Mouse (Mus musculus): ENCODE data around the gene Gprc5d.

Gprc5d gene

GRCm38 (mm10) chr6:135135735-135136134, 17.7 kb upstream of the Gprc5d start:
- no peak for DNase-seq (ENCODE audit: low spot score)

- DNase-seq (ENCODE audit: low spot score): no peak
Observed at GRCm38 (mm10) chr6:135133486-135133885, 15.4 kb upstream of the Gprc5d start.

GRCm38 (mm10) chr6:135133086-135133485, 15.0 kb upstream of the Gprc5d start:
- DNase-seq (ENCODE audit: low spot score): no peak

- no peak for DNase-seq (ENCODE audit: low spot score)
Observed at GRCm38 (mm10) chr6:135124755-135125380, 6.8 kb upstream of the Gprc5d start.

DNA sequence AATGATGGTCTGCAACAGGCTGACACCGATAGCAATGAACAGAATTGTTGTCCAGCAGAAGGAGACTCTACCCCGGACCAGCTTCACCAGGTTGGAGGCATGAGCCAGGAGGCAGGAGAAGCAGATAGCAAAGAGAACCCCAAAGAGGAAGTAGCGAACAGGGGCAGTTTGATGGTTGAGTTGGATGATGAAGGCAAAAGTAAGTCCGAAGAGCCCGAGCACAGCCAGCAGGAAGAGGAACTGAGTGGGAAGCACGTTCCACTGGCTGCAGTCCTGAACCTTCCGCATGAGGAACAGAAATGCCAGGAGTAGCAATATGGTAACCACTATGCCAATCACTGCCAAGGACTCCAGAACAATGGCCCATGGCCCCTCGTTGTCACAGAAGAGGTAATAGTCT, 1.6 kb downstream of the Gprc5d start:
- DNase-seq (ENCODE audit: low spot score): no peak

GRCm38 (mm10) chr6:135113114-135113436, 5.0 kb downstream of the Gprc5d start:
- DNase-seq (ENCODE audit: low spot score): no peak

DNA sequence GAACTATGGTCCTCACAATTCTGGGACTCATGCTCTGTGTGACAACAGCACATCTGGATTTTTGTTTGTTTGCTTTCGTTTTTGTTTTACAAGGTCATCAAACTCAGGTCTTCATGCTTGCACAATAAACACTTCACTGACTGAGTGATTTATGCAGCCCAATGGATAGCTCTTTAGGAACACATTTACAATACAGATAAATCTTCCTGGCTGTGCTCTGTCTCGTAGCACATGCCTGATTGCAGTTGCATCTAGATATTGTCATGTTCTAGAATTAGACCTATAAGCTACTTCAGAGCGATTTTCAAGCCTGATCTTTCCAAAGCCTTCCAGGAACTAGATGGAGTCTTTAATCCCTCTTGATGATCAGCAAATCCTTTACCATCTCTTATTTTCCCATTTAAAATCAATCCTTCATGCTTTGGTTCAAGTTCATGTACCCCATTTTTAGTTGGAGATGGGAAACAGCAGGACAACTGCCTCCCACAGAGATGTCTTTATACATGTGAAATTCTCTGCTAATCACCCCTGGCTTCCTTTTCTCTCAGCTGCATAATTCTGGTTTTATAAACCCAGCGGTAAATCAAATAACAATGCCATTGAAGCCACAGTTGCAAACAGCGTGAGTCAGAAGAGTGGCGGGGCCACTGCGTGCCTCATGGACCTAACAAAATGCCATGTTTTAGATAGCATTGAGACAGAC, 5.5 kb downstream of the Gprc5d start:
- no peak for DNase-seq (ENCODE audit: low spot score)

DNA sequence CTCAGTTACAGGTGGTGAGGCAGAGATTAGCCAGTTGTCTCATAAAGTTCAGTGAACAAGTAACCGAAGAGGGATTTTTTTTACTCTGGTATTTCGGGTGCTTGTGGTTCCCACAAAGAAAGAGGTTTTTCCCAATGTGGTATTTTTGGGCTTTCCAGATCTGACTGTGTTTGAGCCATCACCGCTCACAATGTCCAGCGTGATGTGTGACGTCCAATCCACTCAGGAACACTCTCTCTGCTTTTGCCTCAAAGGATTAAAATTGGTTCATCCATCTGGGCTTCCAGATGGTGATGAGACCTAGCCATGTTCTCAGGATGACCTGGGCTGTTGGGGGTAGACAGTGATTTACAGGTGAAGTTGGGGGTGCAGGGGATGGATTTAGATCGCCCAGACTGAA, 11.1 kb downstream of the Gprc5d start:
- no peak for DNase-seq (ENCODE audit: low spot score)

DNA sequence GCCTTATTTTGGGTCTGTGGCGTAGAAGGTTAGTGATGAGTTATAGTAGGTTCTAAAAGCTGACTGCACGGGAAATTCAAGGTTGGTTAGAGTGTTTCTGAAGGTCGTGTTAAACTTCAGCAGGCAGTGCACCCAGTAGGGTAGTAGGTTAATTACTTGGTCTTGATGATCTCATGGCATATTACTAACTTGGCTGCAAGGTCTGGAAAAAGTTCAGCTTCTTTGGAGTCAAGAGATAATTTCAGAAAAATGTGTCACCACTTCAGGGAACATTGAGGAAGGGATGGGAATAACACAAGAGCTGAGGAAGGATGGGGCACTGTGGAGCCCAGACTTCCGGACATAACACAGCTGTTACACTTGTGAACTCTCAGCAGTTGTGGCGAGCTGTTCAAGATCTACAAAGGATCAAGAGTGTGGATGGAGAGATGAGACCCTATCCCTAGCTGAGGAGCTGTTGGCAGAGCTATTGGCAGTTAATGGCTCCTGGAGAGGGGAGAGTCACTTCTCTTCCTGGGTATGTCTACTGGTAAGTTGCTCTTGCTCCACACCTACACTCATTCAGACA, 15.3 kb downstream of the Gprc5d start:
- no peak for DNase-seq (ENCODE audit: low spot score)

- DNase-seq (ENCODE audit: low spot score): no peak
Observed at GRCm38 (mm10) chr6:135100787-135101472, 17.2 kb downstream of the Gprc5d start.

GRCm38 (mm10) chr6:135092798-135093470, 25.1 kb downstream of the Gprc5d start:
- DNase-seq (ENCODE audit: low spot score): peak; percentile 26

DNA sequence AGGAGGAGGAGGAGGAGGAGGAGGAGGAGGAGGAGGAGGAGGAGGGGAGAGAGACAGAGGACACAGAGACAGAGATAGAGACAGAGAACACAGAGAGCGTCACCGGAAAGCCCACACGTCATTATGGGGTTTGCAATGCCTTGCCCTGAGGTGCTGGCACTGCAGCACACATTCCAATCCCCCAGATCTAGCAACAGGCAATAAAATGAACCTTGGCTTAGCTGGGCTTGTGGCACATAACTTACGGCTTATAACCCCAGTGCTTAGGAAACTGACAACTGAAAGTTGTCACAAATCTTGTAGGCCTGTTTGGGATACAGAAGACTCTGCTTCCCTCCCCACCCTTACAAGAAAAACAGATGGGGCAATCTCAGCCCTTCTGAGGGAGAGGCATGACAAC, 27.4 kb downstream of the Gprc5d start:
- no peak for DNase-seq (ENCODE audit: low spot score)

- DNase-seq (ENCODE audit: low spot score): no peak
Observed at GRCm38 (mm10) chr6:135089786-135090185, 28.3 kb downstream of the Gprc5d start.

GRCm38 (mm10) chr6:135087721-135088451, 30.2 kb downstream of the Gprc5d start:
- peak; percentile 71 for DNase-seq (ENCODE audit: low spot score)

DNA sequence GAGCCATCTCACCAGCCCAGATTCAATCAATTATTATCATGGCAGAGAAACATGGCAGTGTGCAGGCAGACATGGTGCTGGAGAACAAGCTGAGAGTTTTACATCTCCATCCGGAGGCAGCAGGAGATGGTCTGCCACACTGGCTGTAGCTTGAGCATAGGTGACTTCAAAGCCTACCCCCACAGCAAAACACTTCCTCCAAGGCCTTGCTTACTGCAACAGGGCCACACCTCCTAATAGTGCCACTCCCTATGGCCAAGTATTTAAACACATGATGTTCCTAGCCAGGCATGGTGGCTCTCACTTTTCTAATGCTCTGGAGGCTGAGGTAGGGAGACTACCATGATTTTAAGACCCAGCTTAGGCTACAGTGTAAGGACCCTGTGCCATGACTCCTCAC, 32.4 kb downstream of the Gprc5d start:
- DNase-seq (ENCODE audit: low spot score): no peak

DNA sequence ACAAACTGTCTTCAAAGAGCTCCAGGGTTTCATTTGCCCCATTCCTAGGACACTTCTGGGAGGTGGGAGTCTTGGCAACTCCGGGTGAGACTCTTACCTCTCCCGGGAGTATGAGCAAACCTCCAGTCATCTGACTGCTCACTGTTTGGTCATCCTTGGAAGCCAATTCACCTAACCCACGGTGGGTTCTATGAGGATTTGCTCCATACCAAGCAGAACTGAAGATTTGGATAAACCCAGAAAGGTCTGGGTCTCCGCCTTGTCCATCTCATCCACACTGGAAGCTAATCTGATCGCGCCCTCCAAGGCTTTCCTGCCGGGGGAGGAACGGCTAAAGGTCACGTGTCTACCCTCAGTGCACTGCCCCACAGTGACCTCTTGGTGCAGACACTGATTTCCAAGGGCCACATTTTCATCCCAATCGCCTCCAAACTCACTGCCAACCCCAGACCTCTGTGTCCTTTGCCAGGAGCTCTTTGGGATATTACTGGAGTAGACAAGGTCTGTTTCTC, 34.0 kb downstream of the Gprc5d start:
- no peak for DNase-seq (ENCODE audit: low spot score)

DNA sequence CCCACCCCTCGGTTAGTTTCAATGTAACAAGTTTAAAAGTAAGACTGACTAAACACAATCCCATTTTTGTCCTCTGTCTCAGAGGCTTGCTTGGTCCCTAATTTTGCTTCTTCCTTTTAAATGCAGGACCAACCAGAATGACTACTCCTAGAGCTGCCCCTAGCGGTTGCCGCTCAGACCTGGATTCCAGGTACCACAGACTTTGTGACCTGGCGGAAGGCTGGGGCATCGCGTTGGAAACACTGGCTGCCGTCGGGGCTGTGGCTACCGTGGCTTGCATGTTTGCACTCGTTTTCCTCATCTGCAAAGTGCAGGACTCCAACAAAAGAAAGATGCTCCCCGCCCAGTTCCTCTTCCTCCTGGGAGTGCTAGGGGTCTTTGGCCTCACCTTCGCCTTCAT, 39.7 kb downstream of the Gprc5d start:
- DNase-seq (ENCODE audit: low spot score): no peak

DNA sequence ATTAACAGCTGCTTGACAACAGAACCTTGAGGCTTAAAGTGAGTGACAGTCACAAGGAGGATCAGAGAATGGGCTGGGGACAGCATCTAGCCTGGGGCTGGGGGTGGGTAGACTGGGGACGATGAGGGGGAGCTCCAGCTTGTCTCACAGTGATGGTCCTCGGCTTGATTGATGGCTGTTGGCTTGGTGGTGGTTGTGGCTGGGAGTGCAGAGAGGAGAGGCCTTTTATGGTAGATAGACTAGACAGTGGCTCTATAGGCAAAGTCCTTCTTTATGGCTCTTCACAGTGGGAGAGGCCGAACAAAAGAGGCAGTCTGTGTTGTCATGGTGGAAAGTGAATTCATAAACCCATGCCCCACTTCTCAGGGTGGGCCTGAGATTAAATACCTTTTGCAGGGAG, 41.9 kb downstream of the Gprc5d start:
- no peak for DNase-seq (ENCODE audit: low spot score)

- no peak for DNase-seq (ENCODE audit: low spot score)
Observed at GRCm38 (mm10) chr6:135074405-135074947, 43.6 kb downstream of the Gprc5d start.

- no peak for DNase-seq (ENCODE audit: low spot score)
Observed at GRCm38 (mm10) chr6:135070347-135070746, 47.7 kb downstream of the Gprc5d start.

DNA sequence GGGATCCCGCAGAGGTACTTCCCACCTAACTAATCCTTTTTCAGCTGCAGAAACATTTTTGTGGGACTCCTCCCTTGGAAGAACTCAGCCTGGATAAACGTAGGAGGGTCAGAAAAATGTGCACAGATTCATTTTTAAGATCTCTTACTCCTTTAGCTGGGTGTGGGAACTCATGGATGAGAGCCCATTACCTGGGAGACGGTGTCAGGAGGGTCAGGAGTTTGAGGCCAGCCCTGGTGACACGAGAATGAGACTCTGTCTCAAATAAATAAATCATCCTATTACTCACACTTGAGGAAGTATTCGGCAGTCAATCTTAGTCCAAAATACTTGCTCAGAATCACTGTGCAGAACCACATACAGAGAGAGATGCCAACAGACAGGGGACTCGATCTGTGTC, 48.2 kb downstream of the Gprc5d start:
- DNase-seq (ENCODE audit: low spot score): no peak

Measured in layer of hippocampus, adult 9-10 months (tissue).